Mouse (Mus musculus) ES-Bruce4 (cell line): ENCODE measurements around the gene AC161166.1.

Experiments
- CTCF ChIP-seq: IDR thresholded peaks from one replicate; pipeline ENCODE4 v1.8.1; 2011; ENCODE audit warnings: low read depth, low read length
- EP300 ChIP-seq: IDR thresholded peaks from 2 replicates; pipeline ENCODE4 v1.6.1; 2011; ENCODE audit warnings: low read depth, low read length; ENCODE audit not compliant: insufficient read depth
- POLR2A ChIP-seq: IDR thresholded peaks from one replicate; pipeline ENCODE4 v1.8.1; 2011; ENCODE audit warnings: low read length; ENCODE audit not compliant: insufficient read depth

- no peak for TF ChIP-seq POLR2A
- TF ChIP-seq CTCF: no peak
- TF ChIP-seq EP300: peak; percentile 59; the same call in 1 of the 2 replicates
Observed at GRCm38 (mm10) chr7:24504868-24505267, 7.4 kb downstream of the AC161166.1 start.
